Mouse (Mus musculus): ENCODE results near the gene Gm49366. TPM values are rescaled to one million over a fixed set of nuclear protein-coding genes. Genes with fewer than 3 reads are reported as not detected.
A peak's percentile ranks its signal among the peaks of the same experiment; 100 is the strongest.
"Not testable (repeated sequence)": the region's sequence is repeated elsewhere in the genome, so short reads cannot be mapped to it uniquely, and the experiment has no call there.

Gene Gm49366
- polyA plus RNA-seq, 1 experiment from 2014 or later, result not detected

DNA sequence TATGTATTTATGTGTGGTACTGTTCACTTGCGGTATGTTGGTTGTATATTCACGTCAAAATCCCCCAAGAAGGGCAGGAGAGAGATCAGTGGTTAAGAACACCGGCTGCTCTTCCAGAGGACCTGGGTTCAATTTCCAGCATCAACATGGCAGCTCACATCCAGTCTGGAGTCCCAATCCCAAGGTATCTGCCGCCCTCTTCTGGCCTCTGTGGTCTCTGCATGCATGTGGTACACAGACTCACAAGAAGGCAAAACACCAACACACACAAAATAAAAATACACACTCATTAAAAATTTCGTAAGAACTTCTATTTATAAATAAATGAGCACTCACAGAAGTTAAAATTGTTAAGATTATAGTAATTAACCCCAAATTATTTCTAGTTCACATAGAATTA is 24.5 kb downstream of the Gm49366 start:
- ATAC-seq (ENCODE audit: low FRiP score), result no peak
- Histone ChIP-seq H3K9me3 (replicated peaks) (no peaks in the 10 kb centered on the region), H3K36me3 (no peaks in the 10 kb centered on the region), H3K4me3 (replicated peaks) (no peak overlapping the region), H3K9ac (replicated peaks) (no peak overlapping the region), H3K27me3 (replicated peaks) (peaks cover 9% of the 10 kb centered on the region), H3K27ac (replicated peaks) (no peak overlapping the region), H3K4me2 (no peak overlapping the region), H3K4me1 (no peaks in the 10 kb centered on the region)
- WGBS, result 76% methylated on average over 5 of the region's 5 CpGs

DNA sequence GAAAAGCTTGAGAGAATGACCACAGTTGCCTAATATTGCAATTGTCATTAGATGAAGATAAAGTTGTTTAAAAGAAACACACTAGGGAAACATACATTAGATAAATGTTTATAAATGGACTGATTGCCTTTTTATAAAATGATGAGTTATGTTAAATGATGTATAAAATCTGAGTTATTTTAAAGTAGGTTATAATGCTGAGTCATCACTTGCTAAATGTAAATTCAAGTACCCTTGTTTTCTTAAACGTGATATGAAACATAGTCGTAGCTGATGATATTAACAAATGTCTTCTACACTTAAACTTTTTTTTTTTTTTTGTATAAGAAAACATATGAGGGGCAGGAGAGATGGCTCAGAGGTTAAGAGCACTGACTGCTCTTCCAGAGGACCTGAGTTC is 25.1 kb downstream of the Gm49366 start:
- Histone ChIP-seq H3K27me3 (replicated peaks) (peaks cover 15% of the 10 kb centered on the region), H3K4me2 (no peak overlapping the region), H3K4me3 (replicated peaks) (no peak overlapping the region), H3K27ac (replicated peaks) (no peak overlapping the region), H3K4me1 (no peaks in the 10 kb centered on the region), H3K9me3 (replicated peaks) (no peaks in the 10 kb centered on the region), H3K9ac (replicated peaks) (no peak overlapping the region), H3K36me3 (no peaks in the 10 kb centered on the region)
- no peak for ATAC-seq (ENCODE audit: low FRiP score)
- WGBS, result 89% methylated on average over 2 of the region's 2 CpGs

DNA sequence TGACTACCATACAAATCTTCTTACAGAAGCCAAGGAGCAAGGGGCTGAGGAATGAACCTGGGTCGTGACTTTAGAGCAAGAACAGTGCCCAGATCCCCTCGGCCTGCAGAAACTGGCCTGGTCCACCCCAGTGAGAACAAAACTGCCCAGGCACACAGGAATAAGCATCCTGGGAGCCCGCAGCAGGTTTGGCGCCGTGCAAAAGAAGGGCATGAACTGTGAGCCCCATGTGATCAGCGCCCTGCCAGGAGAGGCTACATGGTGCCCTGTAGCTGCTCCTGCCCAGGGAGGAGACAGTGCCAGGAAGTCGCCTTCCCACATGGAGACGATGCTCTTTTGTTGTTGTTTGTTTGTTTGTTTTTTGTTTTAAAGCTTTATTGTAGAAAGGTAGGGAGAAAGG is 25.9 kb downstream of the Gm49366 start:
- WGBS, result 76% methylated on average over 8 of the region's 8 CpGs
- no peaks in the 10 kb centered on the region for H3K9me3 ChIP-seq (replicated peaks)
- peaks cover 21% of the 10 kb centered on the region for H3K27me3 ChIP-seq (replicated peaks)
- no peak overlapping the region for H3K27ac ChIP-seq (replicated peaks)
- peaks cover 4% of the 10 kb centered on the region; the same call in 1 of the 2 replicates for H3K4me1 ChIP-seq
- no peak overlapping the region for H3K4me3 ChIP-seq (replicated peaks)
- no peak overlapping the region for H3K4me2 ChIP-seq
- no peaks in the 10 kb centered on the region for H3K36me3 ChIP-seq
- H3K9ac ChIP-seq (replicated peaks), result no peak overlapping the region
- ATAC-seq (ENCODE audit: low FRiP score), result no peak

DNA sequence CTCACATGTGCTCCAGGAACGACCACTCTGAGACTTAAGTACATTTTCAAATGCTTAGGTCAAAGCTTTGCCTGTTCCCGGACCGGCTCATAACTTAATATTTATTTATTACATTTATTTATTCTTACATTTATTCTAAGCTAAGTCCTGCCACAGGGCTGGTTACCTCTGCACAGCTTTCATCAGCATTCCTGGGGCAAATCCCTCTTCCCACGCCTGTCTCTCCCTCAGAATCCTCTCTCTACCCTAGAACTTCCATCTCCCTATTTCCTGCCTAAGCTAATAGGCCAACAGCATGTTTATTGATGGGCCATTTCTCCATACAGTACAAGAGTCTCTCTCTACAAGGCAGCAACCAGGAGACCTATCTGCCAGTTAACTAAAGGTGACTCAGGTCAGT is 29.0 kb downstream of the Gm49366 start:
- Histone ChIP-seq H3K9ac (replicated peaks) (no peak overlapping the region), H3K4me2 (no peak overlapping the region), H3K36me3 (no peaks in the 10 kb centered on the region), H3K27ac (replicated peaks) (no peak overlapping the region), H3K4me1 (peaks cover 7% of the 10 kb centered on the region; the same call in 1 of the 2 replicates), H3K4me3 (replicated peaks) (no peak overlapping the region), H3K9me3 (replicated peaks) (no peaks in the 10 kb centered on the region), H3K27me3 (replicated peaks) (peaks cover 31% of the 10 kb centered on the region)
- no peak for ATAC-seq (ENCODE audit: low FRiP score)
- 79% methylated on average over 4 of the region's 4 CpGs for whole genome bisulfite sequencing

DNA sequence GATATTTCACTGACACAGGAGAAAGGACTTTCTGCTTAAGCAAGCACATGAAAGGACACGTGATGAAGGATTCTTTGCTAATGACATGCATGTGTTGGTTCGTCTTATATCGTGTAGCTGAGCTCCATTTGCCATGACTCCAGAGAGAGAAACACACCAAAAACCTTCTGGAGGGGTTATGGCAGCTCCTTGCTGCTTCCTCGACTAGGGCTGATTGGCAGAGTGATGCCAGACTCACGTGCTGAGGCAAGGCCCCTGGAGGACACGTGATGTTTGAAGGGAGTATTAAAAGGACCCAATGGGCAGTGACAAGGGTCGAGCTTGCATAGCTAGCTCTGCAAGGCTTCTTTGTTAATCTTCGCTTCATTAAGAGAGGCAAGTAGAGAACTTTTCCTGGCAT is 29.6 kb downstream of the Gm49366 start:
- H3K27me3 ChIP-seq (replicated peaks), result peaks cover 31% of the 10 kb centered on the region
- H3K27ac ChIP-seq (replicated peaks), result no peak overlapping the region
- no peak for ATAC-seq (ENCODE audit: low FRiP score)
- H3K4me3 ChIP-seq (replicated peaks), result no peak overlapping the region
- no peak overlapping the region for H3K4me2 ChIP-seq
- no peak overlapping the region for H3K9ac ChIP-seq (replicated peaks)
- peaks cover 7% of the 10 kb centered on the region; the same call in 1 of the 2 replicates for H3K4me1 ChIP-seq
- WGBS, result 68% methylated on average over 8 of the region's 8 CpGs
- no peaks in the 10 kb centered on the region for H3K9me3 ChIP-seq (replicated peaks)
- no peaks in the 10 kb centered on the region for H3K36me3 ChIP-seq

DNA sequence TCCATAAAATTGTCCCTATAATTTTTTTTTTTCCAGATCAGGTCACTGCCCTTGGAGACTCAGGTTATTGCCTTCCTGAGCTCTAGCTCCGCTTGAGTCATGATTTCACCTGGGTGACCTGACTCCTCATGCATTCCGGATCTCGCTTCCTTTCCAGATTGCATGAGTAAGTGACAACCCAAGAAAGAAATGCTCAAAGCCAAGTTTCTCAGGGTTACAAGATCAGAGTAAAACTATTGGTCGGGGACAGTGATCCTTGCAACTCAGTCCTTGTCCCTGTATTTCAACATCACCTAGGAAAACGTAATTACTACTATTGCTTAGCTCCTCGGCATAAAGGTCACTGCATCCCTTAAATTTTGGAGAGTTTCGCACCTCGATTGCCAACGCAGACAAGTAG is 30.3 kb downstream of the Gm49366 start, which contains the start of gene Acot5:
Gene Acot5 (plus strand): TSS at position 340 of the 400 bp plus-strand sequence.
- ATAC-seq (ENCODE audit: low FRiP score), result no peak
- H3K27me3 ChIP-seq (replicated peaks), result peaks cover 31% of the 10 kb centered on the region
- peak within 1 kb of the TSS; percentile 64 for H3K4me2 ChIP-seq
- H3K4me3 ChIP-seq (replicated peaks), result peak within 1 kb of the TSS; percentile 43
- no peak within 1 kb of the TSS for H3K27ac ChIP-seq (replicated peaks)
- 50% methylated on average over 9 of the region's 9 CpGs for WGBS
- H3K4me1 ChIP-seq, result peaks cover 7% of the 10 kb centered on the region; the same call in 1 of the 2 replicates
- no peaks in the 10 kb centered on the region for H3K36me3 ChIP-seq
- 0 out of 2 replicates have a peak within 1 kb of the TSS, but pooled peaks have one; percentile 26 for H3K9ac ChIP-seq (replicated peaks)
- no peaks in the 10 kb centered on the region for H3K9me3 ChIP-seq (replicated peaks)

DNA sequence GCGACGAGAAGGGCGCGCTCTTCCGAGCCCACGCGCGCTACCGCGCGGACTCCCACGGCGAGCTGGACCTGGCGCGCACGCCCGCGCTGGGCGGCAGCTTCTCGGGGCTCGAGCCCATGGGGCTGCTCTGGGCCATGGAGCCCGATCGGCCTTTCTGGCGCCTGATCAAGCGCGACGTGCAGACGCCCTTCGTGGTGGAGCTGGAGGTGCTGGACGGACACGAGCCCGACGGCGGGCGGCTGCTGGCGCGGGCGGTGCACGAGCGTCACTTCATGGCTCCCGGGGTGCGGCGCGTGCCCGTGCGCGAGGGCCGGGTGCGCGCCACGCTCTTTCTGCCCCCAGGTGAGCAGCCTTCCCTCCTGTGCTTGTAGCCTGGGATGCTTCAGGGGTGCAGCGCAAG is 30.8 kb downstream of the Gm49366 start:
- H3K4me2 ChIP-seq, result peak overlapping the region; percentile 64
- not testable (repeated sequence) for ATAC-seq (ENCODE audit: low FRiP score); H3K27ac ChIP-seq (replicated peaks); H3K9me3 ChIP-seq (replicated peaks); H3K4me1 ChIP-seq; H3K36me3 ChIP-seq
- WGBS, result 2% methylated on average over 38 of the region's 52 CpGs
- H3K27me3 ChIP-seq (replicated peaks), result peaks cover 31% of the 10 kb centered on the region
- 0 out of 2 replicates have a peak overlapping the region, but pooled peaks have one; percentile 26 for H3K9ac ChIP-seq (replicated peaks)
- peak overlapping the region; percentile 43 for H3K4me3 ChIP-seq (replicated peaks)

DNA sequence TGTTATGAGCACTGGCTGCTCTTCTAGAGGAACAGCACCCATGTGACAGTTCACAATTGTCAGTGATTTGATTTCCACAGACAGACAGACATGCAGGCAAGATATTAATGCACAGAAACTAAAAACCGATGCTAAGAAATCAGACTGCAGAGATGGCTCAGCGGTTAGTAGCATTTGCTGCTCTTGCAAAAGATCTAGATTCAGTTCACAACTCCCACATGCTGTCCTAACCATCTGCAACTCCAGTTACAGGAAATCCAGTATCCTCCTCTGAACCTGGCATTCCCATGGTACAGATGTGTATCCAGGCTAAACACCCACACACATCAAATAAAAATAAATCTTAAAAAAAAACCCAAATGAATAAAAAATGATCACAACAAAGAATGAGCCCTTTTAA is 33.0 kb downstream of the Gm49366 start:
- Histone ChIP-seq H3K27ac (replicated peaks) (no peak overlapping the region), H3K9ac (replicated peaks) (no peak overlapping the region), H3K27me3 (replicated peaks) (peaks cover 31% of the 10 kb centered on the region), H3K36me3 (no peaks in the 10 kb centered on the region), H3K9me3 (replicated peaks) (no peaks in the 10 kb centered on the region), H3K4me3 (replicated peaks) (no peak overlapping the region), H3K4me1 (peaks cover 7% of the 10 kb centered on the region; the same call in 1 of the 2 replicates), H3K4me2 (no peak overlapping the region)
- 99% methylated on average over 2 of the region's 2 CpGs for WGBS
- no peak for ATAC-seq (ENCODE audit: low FRiP score)

DNA sequence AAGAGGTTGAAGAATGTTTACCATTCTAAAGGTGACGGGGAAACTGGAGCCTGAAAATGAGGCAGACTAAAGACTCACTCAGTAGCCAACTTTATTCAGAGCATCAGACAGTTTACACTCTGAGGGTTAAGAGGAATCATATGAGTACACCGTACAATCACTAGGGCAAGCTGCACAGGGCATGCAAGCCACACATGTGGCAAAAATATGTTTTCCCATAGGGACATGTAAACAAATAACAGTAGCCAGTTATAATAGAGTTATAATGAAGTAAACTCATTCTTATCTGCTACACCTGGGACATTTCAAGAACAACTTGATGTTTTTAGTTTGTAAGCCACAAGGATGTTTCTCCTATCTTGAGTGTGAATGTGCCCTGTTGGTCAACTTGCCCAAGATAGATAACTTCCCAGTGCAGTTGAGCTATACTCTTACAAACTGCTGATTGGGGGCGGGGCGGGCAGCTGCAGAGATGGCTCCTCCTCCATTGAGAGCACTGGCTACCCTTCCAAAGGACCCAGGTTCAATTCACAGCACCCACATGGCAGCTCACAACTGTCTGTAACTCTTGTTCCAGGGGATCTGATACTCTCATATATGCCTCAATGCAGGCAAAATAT is 38.7 kb downstream of the Gm49366 start:
- H3K4me1 ChIP-seq, result no peaks in the 10 kb centered on the region
- WGBS, result 89% methylated on average over 4 of the region's 4 CpGs
- no peak for ATAC-seq (ENCODE audit: low FRiP score)

DNA sequence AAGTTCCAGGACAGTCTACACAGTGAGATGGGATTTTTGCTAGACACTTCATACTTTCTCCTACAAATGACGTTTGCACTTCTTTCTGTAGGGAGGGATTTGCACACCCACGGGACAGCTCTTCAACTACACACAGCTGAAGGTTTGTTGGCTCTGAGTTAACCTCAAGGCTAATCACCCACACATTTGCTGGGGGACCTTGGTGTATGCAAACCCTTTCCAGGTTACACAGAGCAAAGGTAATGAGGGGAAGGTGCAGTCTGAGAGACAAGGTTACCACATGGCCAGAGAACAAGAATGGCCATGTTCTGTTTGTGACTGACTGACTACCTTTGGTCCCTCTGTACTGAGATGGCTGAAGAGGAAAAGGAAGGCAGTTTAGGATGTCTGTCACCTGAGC is 45.1 kb downstream of the Gm49366 start:
- WGBS, result 84% methylated on average over 2 of the region's 2 CpGs
- Histone ChIP-seq H3K4me3 (replicated peaks) (no peak overlapping the region), H3K4me2 (no peak overlapping the region), H3K27ac (replicated peaks) (no peak overlapping the region), H3K4me1 (no peaks in the 10 kb centered on the region), H3K36me3 (no peaks in the 10 kb centered on the region), H3K9me3 (replicated peaks) (no peaks in the 10 kb centered on the region), H3K27me3 (replicated peaks) (no peaks in the 10 kb centered on the region), H3K9ac (replicated peaks) (no peak overlapping the region)
- ATAC-seq (ENCODE audit: low FRiP score), result no peak

More for the DNA sequence above, 38.7 kb downstream of the Gm49366 start:
- H3K9me3 ChIP-seq (replicated peaks), result no peaks in the 10 kb centered on the region
- H3K9ac ChIP-seq (replicated peaks), result no peak overlapping the region
- no peak overlapping the region for H3K4me2 ChIP-seq
- no peaks in the 10 kb centered on the region for H3K36me3 ChIP-seq
- H3K27ac ChIP-seq (replicated peaks), result no peak overlapping the region
- H3K27me3 ChIP-seq (replicated peaks), result no peaks in the 10 kb centered on the region
- H3K4me3 ChIP-seq (replicated peaks), result no peak overlapping the region

DNA sequence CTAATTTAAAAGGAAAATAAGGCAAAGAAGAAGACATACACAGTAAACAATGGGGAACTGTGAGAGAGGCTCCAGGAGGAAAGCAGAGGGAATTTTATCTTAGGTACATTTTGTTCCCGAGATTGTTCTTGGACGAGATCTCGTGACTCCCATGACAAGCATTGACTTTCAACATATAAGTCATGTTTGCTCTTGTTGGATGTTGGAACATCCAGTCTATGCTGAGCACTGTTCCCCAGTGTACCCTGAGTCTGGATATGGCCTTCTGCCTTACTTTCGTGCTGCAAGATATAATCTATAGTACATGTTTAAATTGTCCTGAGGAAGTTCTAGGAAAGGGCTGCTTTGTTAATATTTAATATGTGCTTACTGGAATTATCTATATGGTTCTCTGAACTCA is 45.8 kb downstream of the Gm49366 start:
- no peak overlapping the region for H3K4me2 ChIP-seq
- H3K27ac ChIP-seq (replicated peaks), result no peak overlapping the region
- no peak for ATAC-seq (ENCODE audit: low FRiP score)
- no peaks in the 10 kb centered on the region for H3K4me1 ChIP-seq
- peaks cover 7% of the 10 kb centered on the region; the same call in 1 of the 2 replicates for H3K9me3 ChIP-seq (replicated peaks)
- H3K9ac ChIP-seq (replicated peaks), result no peak overlapping the region
- H3K4me3 ChIP-seq (replicated peaks), result no peak overlapping the region
- 90% methylated on average over 4 of the region's 4 CpGs for WGBS
- no peaks in the 10 kb centered on the region for H3K27me3 ChIP-seq (replicated peaks)
- H3K36me3 ChIP-seq, result no peaks in the 10 kb centered on the region

DNA sequence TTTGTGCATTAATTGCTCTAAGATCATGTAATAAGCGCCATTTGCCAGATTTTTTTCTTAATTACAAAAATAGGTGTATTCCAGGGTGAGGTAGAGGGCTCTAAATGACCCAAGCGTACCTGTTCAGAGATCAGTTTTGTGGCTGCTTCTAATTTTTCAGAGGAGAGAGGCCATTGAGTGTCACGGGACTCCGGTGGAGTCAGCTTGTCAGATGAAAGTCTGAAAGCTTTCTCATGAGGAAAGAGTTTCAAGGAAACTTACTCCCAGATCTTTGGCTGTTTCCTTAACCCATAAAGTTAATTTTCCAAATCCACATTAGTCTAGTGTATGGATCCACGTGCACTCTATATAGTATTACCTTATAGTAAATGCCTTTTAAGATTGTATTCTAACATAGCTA is 55.9 kb downstream of the Gm49366 start:
- 91% methylated on average over 5 of the region's 5 CpGs for WGBS

More for the DNA sequence above, 55.9 kb downstream of the Gm49366 start:
- not testable (repeated sequence) for H3K4me3 ChIP-seq (replicated peaks); H3K9ac ChIP-seq (replicated peaks); H3K4me2 ChIP-seq; ATAC-seq (ENCODE audit: low FRiP score); H3K27ac ChIP-seq (replicated peaks); H3K36me3 ChIP-seq; H3K4me1 ChIP-seq; H3K27me3 ChIP-seq (replicated peaks); H3K9me3 ChIP-seq (replicated peaks)

All from neural tube, embryonic 15.5 days (tissue).